Mouse (Mus musculus): ENCODE measurements at regions not wholly inside any gene's neighbourhood (a gene's known extent, or its start where the extent isn't known, plus 50 kb on each side); places are given as distances from the start of the nearest gene placed in this dataset.

- ATAC-seq (ENCODE audit: insufficient read depth, low read depth) = no peak
- Histone ChIP-seq H3K27me3 (ENCODE audit: control insufficient read depth, insufficient read depth, low read length) (no peaks in the 10 kb centered on the region), H3K4me1 (ENCODE audit: control insufficient read depth, insufficient read depth) (peaks cover 5% of the 10 kb centered on the region; the same call in 1 of the 2 replicates), H3K4me2 (ENCODE audit: low read depth, low read length) (no peak overlapping the region), H3K4me3 (ENCODE audit: low read depth, low read length) (no peak overlapping the region), H3K9ac (replicated peaks; ENCODE audit: low read depth, low read length) (no peak overlapping the region), H3K27ac (ENCODE audit: low read depth) (no peak overlapping the region), H3K9me3 (replicated peaks; ENCODE audit: control insufficient read depth, low read length) (no peaks in the 10 kb centered on the region), H3K36me3 (replicated peaks; ENCODE audit: control insufficient read depth, insufficient read depth, low read length) (no peaks in the 10 kb centered on the region)
- TF ChIP-seq EP300 (IDR thresholded peaks at IDR 0.05; ENCODE audit: low read depth) = no peak
- TF ChIP-seq CTCF (IDR thresholded peaks at IDR 0.05; ENCODE audit: low read depth) = no peak
- 71% methylated on average over 6 of the region's 6 CpGs for WGBS
- DNase-seq (ENCODE audit: low spot score) = no peak
These were observed 425.5 kb downstream of the Cd83 start for GRCm38 (mm10) chr13:44210123-44210522.

GRCm38 (mm10) chr13:44212356-44212755 is 427.8 kb downstream of the Cd83 start:
- no peak overlapping the region for H3K4me3 ChIP-seq (ENCODE audit: low read depth, low read length)
- no peak for ATAC-seq (ENCODE audit: insufficient read depth, low read depth)
- no peaks in the 10 kb centered on the region for H3K27me3 ChIP-seq (ENCODE audit: control insufficient read depth, insufficient read depth, low read length)
- H3K9ac ChIP-seq (replicated peaks; ENCODE audit: low read depth, low read length) = no peak overlapping the region
- 78% methylated on average over 4 of the region's 4 CpGs for WGBS
- no peak overlapping the region for H3K27ac ChIP-seq (ENCODE audit: low read depth)
- no peak for DNase-seq (ENCODE audit: low spot score)
- H3K4me1 ChIP-seq (ENCODE audit: control insufficient read depth, insufficient read depth) = peaks cover 5% of the 10 kb centered on the region; the same call in 1 of the 2 replicates
- TF ChIP-seq CTCF (IDR thresholded peaks at IDR 0.05; ENCODE audit: low read depth) (no peak), EP300 (IDR thresholded peaks at IDR 0.05; ENCODE audit: low read depth) (no peak)
- no peaks in the 10 kb centered on the region for H3K9me3 ChIP-seq (replicated peaks; ENCODE audit: control insufficient read depth, low read length)
- H3K36me3 ChIP-seq (replicated peaks; ENCODE audit: control insufficient read depth, insufficient read depth, low read length) = no peaks in the 10 kb centered on the region
- H3K4me2 ChIP-seq (ENCODE audit: low read depth, low read length) = no peak overlapping the region

GRCm38 (mm10) chr13:44212936-44213335 is 428.4 kb downstream of the Cd83 start:
- H3K9ac ChIP-seq (replicated peaks; ENCODE audit: low read depth, low read length) = no peak overlapping the region
- H3K9me3 ChIP-seq (replicated peaks; ENCODE audit: control insufficient read depth, low read length) = no peaks in the 10 kb centered on the region
- H3K4me3 ChIP-seq (ENCODE audit: low read depth, low read length) = no peak overlapping the region
- H3K27ac ChIP-seq (ENCODE audit: low read depth) = no peak overlapping the region
- no peaks in the 10 kb centered on the region for H3K36me3 ChIP-seq (replicated peaks; ENCODE audit: control insufficient read depth, insufficient read depth, low read length)
- no peak overlapping the region for H3K4me2 ChIP-seq (ENCODE audit: low read depth, low read length)
- WGBS = 38% methylated on average over 11 of the region's 11 CpGs
- peaks cover 5% of the 10 kb centered on the region; the same call in 1 of the 2 replicates for H3K4me1 ChIP-seq (ENCODE audit: control insufficient read depth, insufficient read depth)
- TF ChIP-seq CTCF (IDR thresholded peaks at IDR 0.05; ENCODE audit: low read depth) (no peak), EP300 (IDR thresholded peaks at IDR 0.05; ENCODE audit: low read depth) (no peak)
- DNase-seq (ENCODE audit: low spot score) (no peak), ATAC-seq (ENCODE audit: insufficient read depth, low read depth) (no peak)
- no peaks in the 10 kb centered on the region for H3K27me3 ChIP-seq (ENCODE audit: control insufficient read depth, insufficient read depth, low read length)

- 72% methylated on average over 8 of the region's 8 CpGs for WGBS
- ATAC-seq (ENCODE audit: insufficient read depth, low read depth) = no peak
- Histone ChIP-seq H3K9me3 (replicated peaks; ENCODE audit: control insufficient read depth, low read length) (no peaks in the 10 kb centered on the region), H3K36me3 (replicated peaks; ENCODE audit: control insufficient read depth, insufficient read depth, low read length) (no peaks in the 10 kb centered on the region), H3K4me2 (ENCODE audit: low read depth, low read length) (no peak overlapping the region), H3K27ac (ENCODE audit: low read depth) (no peak overlapping the region), H3K4me1 (ENCODE audit: control insufficient read depth, insufficient read depth) (peaks cover 16% of the 10 kb centered on the region), H3K4me3 (ENCODE audit: low read depth, low read length) (no peak overlapping the region), H3K27me3 (ENCODE audit: control insufficient read depth, insufficient read depth, low read length) (no peaks in the 10 kb centered on the region), H3K9ac (replicated peaks; ENCODE audit: low read depth, low read length) (no peak overlapping the region)
- TF ChIP-seq EP300 (IDR thresholded peaks at IDR 0.05; ENCODE audit: low read depth) (no peak), CTCF (IDR thresholded peaks at IDR 0.05; ENCODE audit: low read depth) (no peak)
- DNase-seq (ENCODE audit: low spot score) = no peak
These were observed 433.7 kb downstream of the Cd83 start for GRCm38 (mm10) chr13:44218266-44218665.

GRCm38 (mm10) chr13:44221721-44222120 is 437.1 kb downstream of the Cd83 start:
- Histone ChIP-seq H3K9me3 (replicated peaks; ENCODE audit: control insufficient read depth, low read length) (0 out of 2 replicates have a peak, but pooled peaks cover 5% of the 10 kb centered on the region), H3K4me2 (ENCODE audit: low read depth, low read length) (no peak overlapping the region), H3K27ac (ENCODE audit: low read depth) (peak overlapping the region; percentile 54; the same call in 1 of the 2 replicates), H3K9ac (replicated peaks; ENCODE audit: low read depth, low read length) (no peak overlapping the region), H3K36me3 (replicated peaks; ENCODE audit: control insufficient read depth, insufficient read depth, low read length) (no peaks in the 10 kb centered on the region), H3K4me3 (ENCODE audit: low read depth, low read length) (no peak overlapping the region), H3K27me3 (ENCODE audit: control insufficient read depth, insufficient read depth, low read length) (no peaks in the 10 kb centered on the region), H3K4me1 (ENCODE audit: control insufficient read depth, insufficient read depth) (peaks cover 13% of the 10 kb centered on the region)
- DNase-seq (ENCODE audit: low spot score) (no peak), ATAC-seq (ENCODE audit: insufficient read depth, low read depth) (no peak)
- WGBS = 34% methylated on average over 5 of the region's 5 CpGs
- TF ChIP-seq CTCF (IDR thresholded peaks at IDR 0.05; ENCODE audit: low read depth) (no peak), EP300 (IDR thresholded peaks at IDR 0.05; ENCODE audit: low read depth) (no peak)

GRCm38 (mm10) chr13:44222335-44222734 is 437.8 kb downstream of the Cd83 start:
- H3K4me2 ChIP-seq (ENCODE audit: low read depth, low read length) = no peak overlapping the region
- H3K4me3 ChIP-seq (ENCODE audit: low read depth, low read length) = no peak overlapping the region
- H3K27ac ChIP-seq (ENCODE audit: low read depth) = peak overlapping the region; percentile 54
- no peaks in the 10 kb centered on the region for H3K27me3 ChIP-seq (ENCODE audit: control insufficient read depth, insufficient read depth, low read length)
- peak; percentile 87 for ATAC-seq (ENCODE audit: insufficient read depth, low read depth)
- TF ChIP-seq CTCF (IDR thresholded peaks at IDR 0.05; ENCODE audit: low read depth) (no peak), EP300 (IDR thresholded peaks at IDR 0.05; ENCODE audit: low read depth) (no peak)
- no peak overlapping the region for H3K9ac ChIP-seq (replicated peaks; ENCODE audit: low read depth, low read length)
- peak; percentile 65 for DNase-seq (ENCODE audit: low spot score)
- H3K4me1 ChIP-seq (ENCODE audit: control insufficient read depth, insufficient read depth) = peaks cover 13% of the 10 kb centered on the region
- 0 out of 2 replicates have a peak, but pooled peaks cover 5% of the 10 kb centered on the region for H3K9me3 ChIP-seq (replicated peaks; ENCODE audit: control insufficient read depth, low read length)
- H3K36me3 ChIP-seq (replicated peaks; ENCODE audit: control insufficient read depth, insufficient read depth, low read length) = no peaks in the 10 kb centered on the region

All from heart, postnatal 0 days (tissue).